Mouse (Mus musculus) intestine, postnatal 0 days (tissue): ENCODE measurements at regions not wholly inside any gene's neighbourhood (a gene's known extent, or its start where the extent isn't known, plus 50 kb on each side); places are given as distances from the start of the nearest gene placed in this dataset.

Experiments used
- ATAC-seq: fragments of 200-750 bp; cut with Nextera tagmentation; 2 replicates; pipeline ENCODE4 v1.8.0; 2017; ENCODE audit warnings: mild to moderate bottlenecking, moderate TSS enrichment, moderate library complexity
- H3K27ac ChIP-seq: fragments of 300-500 bp; sonication (generic); 2 replicates; pipeline ENCODE4 v1.5.1; 2014; ENCODE audit warnings: mild to moderate bottlenecking, low read depth, low read length, moderate library complexity
- H3K27me3 ChIP-seq: fragments of 300-500 bp; sonication (generic); replicated peaks from 2 replicates; pipeline ENCODE4 v1.6.1; 2014; ENCODE audit warnings: low read length, mixed read lengths; ENCODE audit not compliant: control insufficient read depth, insufficient read depth
- H3K36me3 ChIP-seq: fragments of 300-500 bp; sonication (generic); 2 replicates; pipeline ENCODE4 v1.6.1; 2014; ENCODE audit warnings: mild to moderate bottlenecking, moderate library complexity; ENCODE audit not compliant: control insufficient read depth, insufficient read depth
- H3K4me1 ChIP-seq: fragments of 300-500 bp; sonication (generic); replicated peaks from 2 replicates; pipeline ENCODE4 v1.6.1; 2014; ENCODE audit warnings: antibody characterized with exemption, low read length, mixed read lengths; ENCODE audit not compliant: control insufficient read depth, insufficient read depth
- H3K4me2 ChIP-seq: fragments of 300-500 bp; sonication (generic); replicated peaks from 2 replicates; pipeline ENCODE4 v1.6.1; 2014; ENCODE audit warnings: low read depth, mild to moderate bottlenecking, moderate library complexity
- H3K4me3 ChIP-seq: fragments of 300-500 bp; sonication (generic); 2 replicates; pipeline ENCODE4 v1.5.1; 2014; ENCODE audit warnings: low read depth, low read length
- H3K9ac ChIP-seq: fragments of 300-500 bp; sonication (generic); 2 replicates; pipeline ENCODE4 v1.6.1; 2014; ENCODE audit warnings: mild to moderate bottlenecking, low read depth, low read length
- H3K9me3 ChIP-seq: fragments of 300-500 bp; sonication (generic); 2 replicates; pipeline ENCODE4 v1.6.1; 2016; ENCODE audit warnings: mixed run types; ENCODE audit not compliant: control insufficient read depth
- CTCF ChIP-seq: sonication (generic); IDR thresholded peaks from 2 replicates; pipeline ENCODE4 v1.5.1; 2016; ENCODE audit warnings: low read depth, mild to moderate bottlenecking, control low read depth, antibody characterized with exemption, moderate library complexity
- WGBS: fragments of 180-500 bp; shearing (Covaris S2); extraction: QIAGEN DNeasy Blood & Tissue Kit; methylation state at CpG from one replicate; pipeline ENCODE4 v1.1.7; 2014; 5-methylcytosine and 5-hydroxymethylcytosine counted together

DNA sequence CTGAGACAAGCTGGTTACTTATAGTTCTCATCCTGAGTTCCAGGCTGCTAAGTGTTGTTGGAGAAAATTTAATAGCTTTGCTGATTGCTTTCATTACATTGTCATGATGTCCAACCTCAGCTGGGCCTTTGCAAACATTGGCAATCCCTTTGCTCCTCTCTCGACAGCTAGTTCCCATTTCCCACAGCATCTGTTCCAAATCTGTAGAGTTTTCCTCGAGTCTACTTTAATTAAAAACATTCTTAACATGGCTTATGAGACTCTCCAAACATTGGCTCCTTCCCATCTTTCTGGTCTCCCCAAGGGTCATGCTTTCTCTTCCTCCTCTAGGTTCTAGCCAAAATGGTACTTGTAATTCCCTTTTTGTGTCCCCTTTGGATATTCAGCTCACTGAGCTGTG, 672.6 kb upstream of the Gm8797 start:
- 45% methylated on average over 2 of the region's 2 CpGs for WGBS
- Histone ChIP-seq H3K27ac (no peak overlapping the region), H3K4me2 (no peak overlapping the region), H3K4me3 (no peak overlapping the region), H3K36me3 (no peaks in the 10 kb centered on the region), H3K4me1 (no peaks in the 10 kb centered on the region), H3K9me3 (no peaks in the 10 kb centered on the region), H3K27me3 (no peaks in the 10 kb centered on the region), H3K9ac (no peak overlapping the region)
- no peak for TF ChIP-seq CTCF
- ATAC-seq, result no peak

DNA sequence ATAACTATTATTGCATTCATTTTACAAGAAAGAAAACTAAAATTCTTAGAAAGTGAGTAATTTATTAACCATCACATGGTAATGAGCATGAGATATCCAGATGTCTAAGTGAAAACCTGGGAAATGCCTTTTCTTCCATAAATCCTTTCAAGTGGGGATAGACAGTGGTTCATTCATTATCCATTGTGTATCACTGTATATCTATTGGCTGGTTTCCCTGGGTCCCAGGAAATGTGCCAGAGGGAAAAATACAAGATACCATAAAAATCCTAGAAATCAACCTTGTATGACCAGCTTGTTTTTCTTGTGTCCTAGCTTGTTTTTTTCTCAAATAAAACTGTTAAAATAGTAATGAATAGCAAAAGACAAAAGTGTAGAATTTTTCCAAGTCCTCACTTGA, 663.9 kb upstream of the Gm8797 start:
- no peak for ATAC-seq
- Histone ChIP-seq H3K36me3 (no peaks in the 10 kb centered on the region), H3K4me2 (no peak overlapping the region), H3K9ac (no peak overlapping the region), H3K27me3 (no peaks in the 10 kb centered on the region), H3K4me3 (no peak overlapping the region), H3K4me1 (no peaks in the 10 kb centered on the region), H3K9me3 (no peaks in the 10 kb centered on the region), H3K27ac (no peak overlapping the region)
- TF ChIP-seq CTCF, result no peak

DNA sequence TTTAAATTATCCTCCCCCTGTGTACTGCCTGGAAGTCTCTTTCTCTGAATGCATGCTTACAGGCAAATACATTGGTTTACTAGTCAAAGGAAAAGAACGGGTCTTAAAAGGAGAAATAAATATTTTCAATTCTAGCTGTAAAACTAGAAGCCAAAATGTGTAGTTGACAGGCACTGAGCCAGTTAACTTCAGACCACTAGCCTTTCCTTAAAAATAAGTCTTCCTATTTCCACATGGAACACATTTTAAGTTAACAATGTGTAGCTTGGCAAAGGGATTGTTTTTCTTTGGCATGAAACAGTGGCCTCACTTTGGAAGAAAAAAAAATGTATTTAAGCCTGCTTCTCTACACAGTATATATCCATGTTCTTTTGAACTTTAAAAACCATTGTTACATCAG, 661.7 kb upstream of the Gm8797 start:
- no peak for ATAC-seq

DNA sequence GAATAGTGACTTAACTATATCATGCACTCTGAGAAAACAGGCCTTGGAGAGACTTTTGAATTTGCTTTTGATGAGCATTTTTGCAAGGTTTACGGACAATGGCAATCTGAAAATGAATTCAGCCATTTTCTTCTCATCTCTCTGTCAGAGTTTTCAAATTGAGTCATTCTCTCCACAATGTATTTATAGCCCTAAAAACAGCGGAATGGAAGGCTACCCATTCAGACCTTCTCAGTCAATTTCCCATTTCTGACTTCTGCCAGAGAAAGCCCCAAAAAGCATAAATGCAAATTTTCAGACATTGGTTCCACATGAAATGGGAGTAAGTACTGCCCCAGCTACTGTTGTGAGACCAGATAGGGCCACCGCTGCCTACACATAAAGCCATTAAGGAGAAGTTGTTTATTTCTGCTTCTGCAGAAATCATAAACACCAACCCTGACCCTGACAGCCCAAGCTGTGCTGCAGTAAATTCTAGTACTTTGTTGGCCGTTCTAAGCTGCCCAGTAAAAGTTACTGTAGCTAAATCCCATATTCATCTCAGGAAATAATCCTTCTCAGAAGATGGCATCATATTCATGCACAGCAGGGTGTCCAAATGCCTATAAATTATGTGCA, 661.1 kb upstream of the Gm8797 start:
- WGBS, result 73% methylated on average over 4 of the region's 4 CpGs
- Histone ChIP-seq H3K4me3 (no peak overlapping the region), H3K9me3 (no peaks in the 10 kb centered on the region), H3K4me1 (no peaks in the 10 kb centered on the region), H3K36me3 (no peaks in the 10 kb centered on the region), H3K27me3 (no peaks in the 10 kb centered on the region), H3K9ac (no peak overlapping the region), H3K27ac (no peak overlapping the region), H3K4me2 (no peak overlapping the region)
- TF ChIP-seq CTCF, result no peak
- ATAC-seq, result no peak

More for the DNA sequence above, 661.7 kb upstream of the Gm8797 start:
- H3K27me3 ChIP-seq, result no peaks in the 10 kb centered on the region
- 57% methylated on average over 1 of the region's 1 CpGs for WGBS
- H3K4me3 ChIP-seq, result no peak overlapping the region
- TF ChIP-seq CTCF, result no peak
- no peak overlapping the region for H3K27ac ChIP-seq
- H3K4me2 ChIP-seq, result no peak overlapping the region
- no peak overlapping the region for H3K9ac ChIP-seq
- H3K4me1 ChIP-seq, result no peaks in the 10 kb centered on the region
- no peaks in the 10 kb centered on the region for H3K36me3 ChIP-seq
- H3K9me3 ChIP-seq, result no peaks in the 10 kb centered on the region

DNA sequence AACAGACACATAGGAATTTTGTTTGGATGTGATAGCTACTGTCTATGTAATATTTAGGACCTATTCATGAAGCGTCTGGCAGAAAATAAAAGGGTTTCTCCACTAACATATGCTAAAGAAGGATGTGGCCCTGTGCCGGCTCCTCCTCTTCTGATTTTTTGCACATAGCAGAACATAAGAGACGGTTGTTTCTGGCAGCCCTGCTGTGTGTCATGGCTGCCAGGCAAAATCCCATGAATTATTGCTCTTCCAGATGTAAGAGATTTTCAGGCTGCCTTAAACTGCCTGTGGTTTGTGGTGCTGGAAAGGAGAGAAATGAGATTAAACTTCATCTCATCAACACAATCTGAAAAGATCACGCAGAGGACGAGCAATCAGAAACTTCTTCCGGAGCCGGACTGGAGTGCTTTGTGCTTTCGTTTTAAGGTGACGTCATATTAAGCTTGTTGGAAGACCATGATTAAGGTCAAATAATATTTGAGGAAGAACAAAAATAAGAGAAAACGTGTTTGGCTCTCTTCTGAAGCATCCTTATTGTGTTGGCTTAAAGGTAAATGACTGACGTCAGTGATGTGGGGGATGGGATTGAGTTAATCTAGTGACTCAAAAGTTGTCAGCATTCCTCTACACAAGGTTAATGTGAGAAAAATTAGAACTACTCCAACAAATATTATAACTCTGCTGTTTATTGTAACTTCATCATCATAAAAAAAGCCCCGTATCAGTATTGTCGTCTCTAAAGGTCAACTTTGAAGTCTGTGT, 660.3 kb upstream of the Gm8797 start:
- H3K9me3 ChIP-seq, result no peaks in the 10 kb centered on the region
- no peak for ATAC-seq
- peak overlapping the region; percentile 19; the same call in 1 of the 2 replicates for H3K4me3 ChIP-seq
- no peak overlapping the region for H3K9ac ChIP-seq
- H3K27ac ChIP-seq, result no peak overlapping the region
- H3K36me3 ChIP-seq, result no peaks in the 10 kb centered on the region
- 61% methylated on average over 13 of the region's 13 CpGs for WGBS
- no peak for TF ChIP-seq CTCF
- H3K4me1 ChIP-seq, result no peaks in the 10 kb centered on the region
- no peaks in the 10 kb centered on the region for H3K27me3 ChIP-seq
- peak overlapping the region; percentile 21 for H3K4me2 ChIP-seq

DNA sequence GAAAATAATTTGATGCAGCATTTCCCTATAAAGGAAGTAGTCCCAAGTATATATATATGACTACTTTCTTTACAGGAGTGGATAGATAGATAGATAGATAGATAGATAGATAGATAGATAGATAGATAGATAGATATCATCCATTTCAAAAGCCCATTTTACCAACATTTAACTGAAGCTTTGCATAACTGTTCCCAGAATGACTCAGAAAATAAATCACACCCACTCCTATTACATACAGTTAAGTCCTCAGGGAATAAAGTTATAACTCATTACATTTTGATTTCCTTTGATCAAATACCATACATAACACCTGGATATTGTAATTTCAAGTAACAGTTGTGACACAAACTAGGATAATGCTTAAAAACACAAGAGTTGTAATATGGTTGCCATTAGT, 659.6 kb upstream of the Gm8797 start:
- Histone ChIP-seq H3K4me1 (no peaks in the 10 kb centered on the region), H3K4me2 (no peak overlapping the region), H3K9me3 (no peaks in the 10 kb centered on the region), H3K4me3 (no peak overlapping the region), H3K36me3 (no peaks in the 10 kb centered on the region), H3K27ac (no peak overlapping the region), H3K27me3 (no peaks in the 10 kb centered on the region), H3K9ac (no peak overlapping the region)
- no peak for TF ChIP-seq CTCF
- ATAC-seq, result no peak
